Mouse (Mus musculus) heart, postnatal 25 days (tissue): ENCODE measurements around the gene Krtap1-5. TPM values are rescaled to one million over a fixed set of nuclear protein-coding genes. Genes with fewer than 3 reads are reported as not detected.

ENCODE experiments used
- DNase-seq: peaks from one replicate; pipeline ENCODE4 v3.0.0; 2022; ENCODE audit warnings: low spot score
- intact Hi-C: fragments of 180-260 bp; cut with DNase I; formaldehyde crosslinking; loops from one replicate; pipeline ENCODE4 v1.15.1; 2025
- total RNA-seq, 2 experiments: library from RNA; stranded (reverse); gene quantifications; 2 replicates each; pipeline ENCODE4 v1.2.3; 2021

Gene Krtap1-5
- total RNA-seq, 2 experiments from 2014 or later = not detected

DNA sequence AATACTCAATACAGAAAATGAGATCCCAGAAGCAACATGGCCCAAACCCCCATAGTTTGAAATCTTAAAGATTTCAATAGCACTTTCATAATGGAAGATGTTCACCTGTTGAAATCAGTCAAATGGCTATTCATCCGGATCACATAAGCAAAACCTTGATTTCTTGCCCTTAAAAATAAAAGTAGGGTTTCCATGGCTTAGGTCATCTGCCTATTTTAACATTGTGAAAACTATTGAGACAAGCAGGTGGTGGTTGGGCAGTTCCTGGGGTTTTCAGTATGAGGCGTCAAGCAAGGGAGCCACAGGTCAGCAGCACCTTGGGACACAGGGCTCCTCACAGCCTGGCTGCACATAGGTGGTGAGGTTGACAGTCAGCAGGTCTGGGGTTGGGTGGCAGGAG lies 24.6 kb downstream of the Krtap1-5 start:
- no peak for DNase-seq
- intact Hi-C loops = no loop called here

GRCm38 (mm10) chr11:99550765-99551164 lies 30.1 kb downstream of the Krtap1-5 start, which contains the start of gene Krtap3-3:
Krtap3-3 (minus strand) TSS chr11:99550865.
- intact Hi-C loops = no loop called here
- no peak for DNase-seq

DNA sequence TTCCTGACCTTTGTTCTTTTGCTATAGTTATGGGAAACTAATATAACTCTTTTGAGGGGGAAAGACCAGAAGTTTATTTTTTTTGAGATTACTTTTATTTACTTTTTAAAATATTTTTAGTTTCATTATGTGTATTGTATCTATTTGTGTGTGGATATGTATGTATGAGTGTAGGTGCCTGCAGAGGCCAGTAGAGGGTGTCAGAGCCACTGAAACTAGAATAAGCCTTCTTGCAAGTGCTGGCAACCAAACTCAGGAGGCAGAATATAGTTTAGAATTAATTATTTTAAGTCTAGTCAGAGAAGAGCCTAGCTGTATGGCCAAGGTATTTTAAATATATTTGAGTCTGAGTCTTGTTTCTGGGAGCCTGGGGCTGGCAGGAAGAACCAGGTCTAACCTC lies 32.9 kb downstream of the Krtap1-5 start:
- intact Hi-C loops = no loop called here
- no peak for DNase-seq

DNA sequence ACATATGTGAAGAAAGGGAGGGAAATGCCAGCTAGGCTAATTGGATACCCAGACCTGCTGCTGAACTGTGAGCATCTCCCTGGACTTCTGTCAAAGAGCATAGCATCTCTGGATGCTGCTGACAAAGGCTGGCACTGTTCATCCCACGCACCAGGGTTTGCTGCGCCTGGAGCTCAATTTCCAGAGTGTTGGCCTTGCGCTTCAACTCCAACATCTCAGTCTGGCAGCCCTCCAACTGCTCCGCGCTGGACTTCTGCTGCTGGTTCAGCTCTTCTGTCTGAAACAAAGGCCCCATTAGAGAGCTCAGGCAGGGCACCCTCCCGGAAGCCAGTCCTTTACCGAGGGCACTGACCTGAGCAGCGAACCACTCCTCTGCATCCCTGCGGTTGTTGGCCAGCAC lies 41.1 kb downstream of the Krtap1-5 start:
- no peak for DNase-seq
- intact Hi-C loops = no loop called here

Other genes with a start within 250 kb of the Krtap1-5 start
- gene Krt26, start 243.1 kb downstream of the Krtap1-5 start, total RNA-seq = not detected
- not detected for gene Krt27, start 229.9 kb downstream of the Krtap1-5 start, total RNA-seq
- gene Krt28, start 206.1 kb downstream of the Krtap1-5 start, total RNA-seq = not detected
- gene Krt10, start 191.7 kb downstream of the Krtap1-5 start, total RNA-seq = 1 to 10 TPM; 5.3 to 5.5 TPM
- not detected for gene Krt12, start 158.8 kb downstream of the Krtap1-5 start, total RNA-seq
- gene Krt20, start 142.9 kb downstream of the Krtap1-5 start, total RNA-seq = not detected
- not detected for gene Krt23, start 87.9 kb downstream of the Krtap1-5 start, total RNA-seq
- not detected for gene Krt39, start 59.7 kb downstream of the Krtap1-5 start, total RNA-seq
- gene Krt40, start 37.9 kb downstream of the Krtap1-5 start, total RNA-seq = not detected
- gene Krtap3-3, start 30.2 kb downstream of the Krtap1-5 start, total RNA-seq = not detected
- gene Krtap3-2, start 24.2 kb downstream of the Krtap1-5 start, total RNA-seq = not detected
- gene Gm11939, start 21.6 kb downstream of the Krtap1-5 start, total RNA-seq = not detected
- not detected for gene Krtap3-1, start 14.4 kb downstream of the Krtap1-5 start, total RNA-seq
- not detected for gene Krtap1-4, start 2.6 kb upstream of the Krtap1-5 start, total RNA-seq
- gene Krtap1-3, start 10.3 kb upstream of the Krtap1-5 start, total RNA-seq = not detected
- not detected for gene Krtap9-3, start 17.1 kb upstream of the Krtap1-5 start, total RNA-seq
- gene Gm11938, start 22.3 kb upstream of the Krtap1-5 start, total RNA-seq = not detected
- gene Gm11937, start 29.2 kb upstream of the Krtap1-5 start, total RNA-seq = not detected
- not detected for gene Krtap2-4, start 33.8 kb upstream of the Krtap1-5 start, total RNA-seq
- gene Gm11562, start 39.4 kb upstream of the Krtap1-5 start, total RNA-seq = not detected
- not detected for gene Krtap4-1, start 47.2 kb upstream of the Krtap1-5 start, total RNA-seq
- gene Krtap4-2, start 54.1 kb upstream of the Krtap1-5 start, total RNA-seq = not detected
- not detected for gene Krtap4-7, start 63.1 kb upstream of the Krtap1-5 start, total RNA-seq
- not detected for gene Gm11555, start 69.2 kb upstream of the Krtap1-5 start, total RNA-seq
- gene Gm11563, start 77.9 kb upstream of the Krtap1-5 start, total RNA-seq = not detected
- gene Krtap4-6, start 84.9 kb upstream of the Krtap1-5 start, total RNA-seq = not detected
- gene Gm14190, start 109.7 kb upstream of the Krtap1-5 start, total RNA-seq = not detected
- not detected for gene Gm14180, start 153.3 kb upstream of the Krtap1-5 start, total RNA-seq
- gene Gm11595, start 191.9 kb upstream of the Krtap1-5 start, total RNA-seq = not detected
- gene Krtap4-8, start 199.7 kb upstream of the Krtap1-5 start, total RNA-seq = not detected
- not detected for gene Krtap4-9, start 204.2 kb upstream of the Krtap1-5 start, total RNA-seq
- gene Gm11596, start 212.5 kb upstream of the Krtap1-5 start, total RNA-seq = not detected
- not detected for gene Gm11569, start 217.9 kb upstream of the Krtap1-5 start, total RNA-seq
- gene Gm11554, start 223.4 kb upstream of the Krtap1-5 start, total RNA-seq = not detected
- not detected for gene Krtap4-13, start 228.9 kb upstream of the Krtap1-5 start, total RNA-seq
- gene Gm11564, start 234.7 kb upstream of the Krtap1-5 start, total RNA-seq = not detected